Mouse (Mus musculus) MEL (cell line): ENCODE measurements at regions not wholly inside any gene's neighbourhood (a gene's known extent, or its start where the extent isn't known, plus 50 kb on each side); places are given as distances from the start of the nearest gene placed in this dataset.
"Not testable (repeated sequence)": the region's sequence is repeated elsewhere in the genome, so short reads cannot be mapped to it uniquely, and the experiment has no call there.

Source experiments
- DNase-seq: peaks from one replicate; pipeline ENCODE4 v3.0.0; 2011; ENCODE audit warnings: low read depth, low spot score
- H3K27ac ChIP-seq: 2 replicates; pipeline ENCODE4 v1.5.1; 2012; ENCODE audit warnings: low read depth, mild to moderate bottlenecking, control low read depth, low read length, moderate library complexity; ENCODE audit not compliant: control insufficient read depth
- H3K27me3 ChIP-seq, 2 experiments: fragments of 150-350 bp in 1 of 2; sonication (generic) in 1 of 2; 2 replicates each; pipeline ENCODE4 v1.6.1; 2012; ENCODE audit warnings: low read length in 2 of 2, mild to moderate bottlenecking in 2 of 2, improper control_type of control experiment in 1 of 2, moderate library complexity in 1 of 2; ENCODE audit not compliant: insufficient read depth in 2 of 2, control insufficient read depth in 1 of 2
- H3K36me3 ChIP-seq, 2 experiments: 2 replicates each; pipeline ENCODE4 v1.6.1; 2012 to 2014; ENCODE audit warnings: low read length in 2 of 2, improper control_type of control experiment in 1 of 2, inconsistent platforms in 1 of 2, mild to moderate bottlenecking in 1 of 2; ENCODE audit not compliant: insufficient read depth in 2 of 2, control insufficient read depth in 1 of 2
- H3K4me1 ChIP-seq, 2 experiments: fragments of 150-350 bp in 1 of 2; sonication (generic) in 1 of 2; 2 replicates each; pipeline ENCODE4 v1.6.1; 2012; ENCODE audit warnings: low read length in 2 of 2, improper control_type of control experiment in 1 of 2, mild to moderate bottlenecking in 1 of 2; ENCODE audit not compliant: insufficient read depth in 2 of 2, control insufficient read depth in 1 of 2
- H3K4me3 ChIP-seq, 2 experiments: fragments of 150-350 bp in 1 of 2; sonication (generic) in 1 of 2; 2 replicates each; pipeline ENCODE4 v1.5.1; 2012; ENCODE audit warnings: low read depth in 2 of 2, low read length in 2 of 2, mild to moderate bottlenecking in 2 of 2, moderate library complexity in 2 of 2, control low read depth in 1 of 2, improper control_type of control experiment in 1 of 2; ENCODE audit not compliant: control insufficient read depth in 1 of 2, insufficient read depth in 1 of 2
- H3K79me2 ChIP-seq: 2 replicates; pipeline ENCODE4 v1.6.1; 2012; ENCODE audit warnings: mild to moderate bottlenecking, low read length, moderate library complexity; ENCODE audit not compliant: control insufficient read depth, poor library complexity, insufficient read depth
- H3K9ac ChIP-seq: 2 replicates; pipeline ENCODE4 v1.6.1; 2012; ENCODE audit warnings: low read depth, mild to moderate bottlenecking, control low read depth, low read length, moderate library complexity; ENCODE audit not compliant: control insufficient read depth, poor library complexity, severe bottlenecking
- H3K9me3 ChIP-seq: fragments of 150-350 bp; sonication (generic); replicated peaks from 2 replicates; pipeline ENCODE4 v1.6.1; 2012; ENCODE audit warnings: mild to moderate bottlenecking, low read length, improper control_type of control experiment, moderate library complexity; ENCODE audit not compliant: insufficient read depth
- BHLHE40 ChIP-seq: IDR thresholded peaks from 2 replicates; pipeline ENCODE4 v1.6.1; 2012; ENCODE audit warnings: low read depth, mild to moderate bottlenecking, inconsistent platforms, low read length, improper control_type of control experiment, borderline replicate concordance
- CHD1 ChIP-seq: IDR thresholded peaks from 2 replicates; pipeline ENCODE4 v1.6.1; 2012; ENCODE audit warnings: low read depth, mild to moderate bottlenecking, inconsistent platforms, low read length, improper control_type of control experiment
- CHD2 ChIP-seq: IDR thresholded peaks from 2 replicates; pipeline ENCODE4 v1.6.1; 2011; ENCODE audit warnings: low read length, improper control_type of control experiment
- CTCF ChIP-seq, 3 experiments: IDR thresholded peaks in 2 of 3; conservative IDR thresholded peaks in 1 of 3; 2 replicates each; pipeline ENCODE4 v1.5.1; 2011 to 2012; ENCODE audit warnings: low read length in 3 of 3, low read depth in 2 of 3, mild to moderate bottlenecking in 2 of 3, improper control_type of control experiment in 1 of 3, inconsistent platforms in 1 of 3, mixed read lengths in 1 of 3, moderate library complexity in 1 of 3; ENCODE audit not compliant: control insufficient read depth in 1 of 3, insufficient read depth in 1 of 3, poor library complexity in 1 of 3, severe bottlenecking in 1 of 3
- E2F4 ChIP-seq: IDR thresholded peaks from 2 replicates; pipeline ENCODE4 v1.6.1; 2011; ENCODE audit warnings: low read depth, low read length, improper control_type of control experiment, borderline replicate concordance
- ELF1 ChIP-seq: IDR thresholded peaks from 2 replicates; pipeline ENCODE4 v1.6.1; 2014; ENCODE audit warnings: low read depth, mild to moderate bottlenecking, inconsistent platforms, low read length, improper control_type of control experiment, moderate library complexity
- GABPA ChIP-seq: IDR thresholded peaks from 2 replicates; pipeline ENCODE4 v1.6.1; 2012; ENCODE audit warnings: low read depth, mild to moderate bottlenecking, inconsistent platforms, low read length, improper control_type of control experiment, moderate library complexity
- GATA1 ChIP-seq: IDR thresholded peaks from 2 replicates; pipeline ENCODE4 v1.6.1; 2011; ENCODE audit warnings: low read depth, low read length, improper control_type of control experiment
- HCFC1 ChIP-seq: IDR thresholded peaks from 2 replicates; pipeline ENCODE4 v1.6.1; 2012; ENCODE audit warnings: low read depth, mild to moderate bottlenecking, inconsistent platforms, low read length, improper control_type of control experiment, moderate library complexity
- JUND ChIP-seq: IDR thresholded peaks from 2 replicates; pipeline ENCODE4 v1.6.1; 2011; ENCODE audit warnings: low read depth, mild to moderate bottlenecking, improper control_type of control experiment, low read length
- KAT2A ChIP-seq: conservative IDR thresholded peaks from 2 replicates; pipeline ENCODE4 v1.6.1; 2012; ENCODE audit warnings: low read depth, low read length, improper control_type of control experiment, inconsistent platforms
- MAFK ChIP-seq: IDR thresholded peaks from 2 replicates; pipeline ENCODE4 v1.6.1; 2011; ENCODE audit warnings: low read depth, mild to moderate bottlenecking, low read length, improper control_type of control experiment, borderline replicate concordance
- MAX ChIP-seq: IDR thresholded peaks from 2 replicates; pipeline ENCODE4 v1.6.1; 2011; ENCODE audit warnings: low read length, improper control_type of control experiment
- MAZ ChIP-seq: IDR thresholded peaks from 2 replicates; pipeline ENCODE4 v1.6.1; 2012; ENCODE audit warnings: low read depth, mild to moderate bottlenecking, inconsistent platforms, low read length, improper control_type of control experiment
- MEF2A ChIP-seq: IDR thresholded peaks from 2 replicates; pipeline ENCODE4 v1.6.1; 2014; ENCODE audit warnings: low read depth, mild to moderate bottlenecking, inconsistent platforms, low read length, improper control_type of control experiment; ENCODE audit not compliant: poor library complexity, insufficient replicate concordance, severe bottlenecking; ENCODE audit errors: extremely low read depth
- MYB ChIP-seq: IDR thresholded peaks from 2 replicates; pipeline ENCODE4 v1.6.1; 2011; ENCODE audit warnings: mild to moderate bottlenecking, low read depth, low read length, improper control_type of control experiment
- NRF1 ChIP-seq: IDR thresholded peaks from 2 replicates; pipeline ENCODE4 v1.6.1; 2014; ENCODE audit warnings: low read depth, mild to moderate bottlenecking, inconsistent platforms, low read length, improper control_type of control experiment, moderate library complexity; ENCODE audit not compliant: poor library complexity, insufficient read depth, severe bottlenecking
- POLR2A ChIP-seq, 2 experiments: IDR thresholded peaks; 2 replicates each; pipeline ENCODE4 v1.6.1; 2011 to 2012; ENCODE audit warnings: low read length in 2 of 2, mild to moderate bottlenecking in 2 of 2, control low read depth in 1 of 2, improper control_type of control experiment in 1 of 2, low read depth in 1 of 2, moderate library complexity in 1 of 2; ENCODE audit not compliant: control insufficient read depth in 1 of 2, insufficient read depth in 1 of 2, poor library complexity in 1 of 2
- RAD21 ChIP-seq: IDR thresholded peaks from 2 replicates; pipeline ENCODE4 v1.6.1; 2011; ENCODE audit warnings: mild to moderate bottlenecking, low read depth, low read length, improper control_type of control experiment
- SIN3A ChIP-seq: IDR thresholded peaks from 2 replicates; pipeline ENCODE4 v1.6.1; 2012; ENCODE audit warnings: low read length, improper control_type of control experiment, inconsistent platforms
- TBP ChIP-seq: IDR thresholded peaks from 2 replicates; pipeline ENCODE4 v1.8.0; 2011; ENCODE audit warnings: low read depth, low read length, improper control_type of control experiment
- UBTF ChIP-seq: IDR thresholded peaks from 2 replicates; pipeline ENCODE4 v1.6.1; 2012; ENCODE audit warnings: low read depth, mild to moderate bottlenecking, inconsistent platforms, low read length, improper control_type of control experiment, moderate library complexity, borderline replicate concordance; ENCODE audit not compliant: insufficient read depth
- USF2 ChIP-seq, 2 experiments: IDR thresholded peaks; 2 replicates each; pipeline ENCODE4 v1.6.1; 2011 to 2012; ENCODE audit warnings: improper control_type of control experiment in 2 of 2, low read length in 2 of 2, borderline replicate concordance in 1 of 2, inconsistent platforms in 1 of 2, low read depth in 1 of 2, mild to moderate bottlenecking in 1 of 2; ENCODE audit not compliant: insufficient read depth in 1 of 2
- ZKSCAN1 ChIP-seq: IDR thresholded peaks from 2 replicates; pipeline ENCODE4 v1.6.1; 2012; ENCODE audit warnings: low read depth, mild to moderate bottlenecking, inconsistent platforms, low read length, improper control_type of control experiment, moderate library complexity
- ZMIZ1 ChIP-seq: IDR thresholded peaks from 2 replicates; pipeline ENCODE4 v1.6.1; 2012; ENCODE audit warnings: low read depth, mild to moderate bottlenecking, inconsistent platforms, low read length, improper control_type of control experiment, moderate library complexity
- ZNF384 ChIP-seq: IDR thresholded peaks from 2 replicates; pipeline ENCODE4 v1.6.1; 2012; ENCODE audit warnings: low read depth, mild to moderate bottlenecking, inconsistent platforms, low read length, improper control_type of control experiment

GRCm38 (mm10) chr1:113412858-113413257 is 1548.1 kb upstream of the Dsel start:
- TF ChIP-seq ZKSCAN1 (no peak), MAX (no peak), RAD21 (no peak), HCFC1 (no peak), POLR2A (IDR thresholded peaks at IDR 0.05; ENCODE audit: control insufficient read depth in 1 of 2, insufficient read depth in 1 of 2, low read depth in 1 of 2, low read length in 2 of 2, poor library complexity in 1 of 2) (no peak), MAZ (no peak), GATA1 (no peak), JUND (no peak), MYB (no peak), USF2 (IDR thresholded peaks at IDR 0.05; ENCODE audit: borderline replicate concordance in 1 of 2, insufficient read depth in 1 of 2, low read depth in 1 of 2, low read length in 2 of 2) (no peak), E2F4 (no peak), ELF1 (no peak), SIN3A (no peak), MAFK (no peak), GABPA (no peak)
- H3K36me3 ChIP-seq = no peaks in the 10 kb centered on the region
- no peaks in the 10 kb centered on the region for H3K9me3 ChIP-seq
- no peaks in the 10 kb centered on the region for H3K4me1 ChIP-seq
- H3K9ac ChIP-seq = no peak overlapping the region
- H3K79me2 ChIP-seq = no peaks in the 10 kb centered on the region
- DNase-seq = no peak
- H3K27ac ChIP-seq = no peak overlapping the region
- H3K4me3 ChIP-seq = no peak overlapping the region
- no peaks in the 10 kb centered on the region for H3K27me3 ChIP-seq

GRCm38 (mm10) chr1:113395267-113395824 is 1530.6 kb upstream of the Dsel start:
- Histone ChIP-seq H3K79me2 (no peaks in the 10 kb centered on the region), H3K9me3 (no peaks in the 10 kb centered on the region), H3K27ac (no peak overlapping the region), H3K4me1 (no peaks in the 10 kb centered on the region), H3K4me3 (no peak overlapping the region), H3K27me3 (no peaks in the 10 kb centered on the region), H3K9ac (no peak overlapping the region), H3K36me3 (no peaks in the 10 kb centered on the region)
- DNase-seq = no peak
- TF ChIP-seq CHD1 = no peak
- no peak for TF ChIP-seq KAT2A
- no peak for TF ChIP-seq ZNF384
- no peak for TF ChIP-seq USF2 (IDR thresholded peaks at IDR 0.05; ENCODE audit: borderline replicate concordance in 1 of 2, insufficient read depth in 1 of 2, low read depth in 1 of 2, low read length in 2 of 2)
- no peak for TF ChIP-seq HCFC1
- TF ChIP-seq MEF2A = no peak
- TF ChIP-seq MYB = no peak
- no peak for TF ChIP-seq GATA1
- no peak for TF ChIP-seq RAD21
- no peak for TF ChIP-seq MAX
- no peak for TF ChIP-seq CHD2
- no peak for TF ChIP-seq ZMIZ1
- TF ChIP-seq UBTF = no peak
- TF ChIP-seq MAFK = no peak
- no peak for TF ChIP-seq TBP
- TF ChIP-seq NRF1 = no peak
- TF ChIP-seq BHLHE40 = no peak
- TF ChIP-seq E2F4 = no peak
- TF ChIP-seq CTCF (IDR thresholded peaks at IDR 0.05 in 2 of 3, conservative IDR thresholded peaks at IDR 0.05 in 1 of 3; ENCODE audit: control insufficient read depth in 1 of 3, insufficient read depth in 1 of 3, low read depth in 2 of 3, low read length in 3 of 3, poor library complexity in 1 of 3, severe bottlenecking in 1 of 3) = no peak

- H3K9me3 ChIP-seq, H3K4me3 ChIP-seq, H3K36me3 ChIP-seq, H3K4me1 ChIP-seq, DNase-seq, H3K79me2 ChIP-seq, H3K9ac ChIP-seq, H3K27me3 ChIP-seq, H3K27ac ChIP-seq: not testable (repeated sequence)
Measured at GRCm38 (mm10) chr1:113394326-113394725, 1529.6 kb upstream of the Dsel start.
